Mouse (Mus musculus) embryonic facial prominence, embryonic 11.5 days (tissue): ENCODE measurements around the gene Dlgap1. TPM values are rescaled to one million over a fixed set of nuclear protein-coding genes. Genes with fewer than 3 reads are reported as not detected.

Experiments used
- ATAC-seq: fragments of 200-750 bp; cut with Nextera tagmentation; replicated peaks from 2 replicates; pipeline ENCODE4 v1.8.0; 2017; ENCODE audit warnings: low read depth; ENCODE audit not compliant: insufficient number of reproducible peaks, low FRiP score, low TSS enrichment
- DNase-seq: peaks from one replicate; pipeline ENCODE4 v3.0.0-alpha.2; 2015; ENCODE audit warnings: low spot score
- H3K27ac ChIP-seq: fragments of 300-500 bp; sonication (generic); replicated peaks from 2 replicates; pipeline ENCODE4 v1.5.1; 2014; ENCODE audit warnings: mild to moderate bottlenecking, low read depth, low read length, control low read depth
- H3K27me3 ChIP-seq: fragments of 300-500 bp; sonication (generic); 2 replicates; pipeline ENCODE4 v1.6.1; 2014; ENCODE audit warnings: mild to moderate bottlenecking, low read length, moderate library complexity, mixed read lengths; ENCODE audit not compliant: control insufficient read depth, insufficient read depth
- H3K36me3 ChIP-seq: fragments of 300-500 bp; sonication (generic); replicated peaks from 2 replicates; pipeline ENCODE4 v1.6.1; 2014; ENCODE audit warnings: low read depth, mild to moderate bottlenecking, low read length, moderate library complexity, mixed read lengths; ENCODE audit not compliant: control insufficient read depth, insufficient read depth
- H3K4me1 ChIP-seq: fragments of 300-500 bp; sonication (generic); 2 replicates; pipeline ENCODE4 v1.6.1; 2014; ENCODE audit warnings: low read length, mixed read lengths; ENCODE audit not compliant: control insufficient read depth, insufficient read depth
- H3K4me2 ChIP-seq: fragments of 300-500 bp; sonication (generic); 2 replicates; pipeline ENCODE4 v1.6.1; 2014; ENCODE audit warnings: low read depth, mild to moderate bottlenecking, control low read depth, low read length, moderate library complexity
- H3K4me3 ChIP-seq: fragments of 300-500 bp; sonication (generic); 2 replicates; pipeline ENCODE4 v1.5.1; 2014; ENCODE audit warnings: low read depth, low read length, control low read depth
- H3K9ac ChIP-seq: fragments of 300-500 bp; sonication (generic); replicated peaks from 2 replicates; pipeline ENCODE4 v1.6.1; 2014; ENCODE audit warnings: mild to moderate bottlenecking, control low read depth, low read length
- H3K9me3 ChIP-seq: fragments of 300-500 bp; sonication (generic); replicated peaks from 2 replicates; pipeline ENCODE4 v1.6.1; 2016; ENCODE audit warnings: mild to moderate bottlenecking, low read length, inconsistent platforms, mixed read lengths; ENCODE audit not compliant: control insufficient read depth
- WGBS: fragments of 180-500 bp; shearing (Covaris S2); extraction: QIAGEN DNeasy Blood & Tissue Kit; methylation state at CpG from one replicate; pipeline ENCODE4 v1.1.7; 2014; 5-methylcytosine and 5-hydroxymethylcytosine counted together
- polyA plus RNA-seq: library from polyadenylated mRNA; unstranded; fragments of >200 nt; fragmentation: Nextera tagmentation; extraction: Ambion mirVana; gene quantifications from 2 replicates; pipeline ENCODE4 v1.2.1, GENCODE M21; 2014

Gene Dlgap1
- polyA plus RNA-seq, 1 experiment from 2014 or later = 2.4 TPM

- 82% methylated on average over 5 of the region's 5 CpGs for WGBS
- no peaks in the 10 kb centered on the region for H3K36me3 ChIP-seq
- H3K27ac ChIP-seq = no peak overlapping the region
- no peak for ATAC-seq
- H3K4me2 ChIP-seq = no peak overlapping the region
- no peak for DNase-seq
- H3K9ac ChIP-seq = no peak overlapping the region
- H3K4me1 ChIP-seq = no peaks in the 10 kb centered on the region
- H3K9me3 ChIP-seq = no peaks in the 10 kb centered on the region
- no peak overlapping the region for H3K4me3 ChIP-seq
- H3K27me3 ChIP-seq = no peaks in the 10 kb centered on the region
Observed at GRCm38 (mm10) chr17:70728719-70729281, 759.9 kb downstream of the Dlgap1 start.

- H3K27ac ChIP-seq = no peak overlapping the region
- 90% methylated on average over 3 of the region's 3 CpGs for WGBS
Observed at GRCm38 (mm10) chr17:70734728-70735127, 765.9 kb downstream of the Dlgap1 start.

GRCm38 (mm10) chr17:70735396-70735795 is 766.5 kb downstream of the Dlgap1 start:
- Histone ChIP-seq H3K27me3 (no peaks in the 10 kb centered on the region), H3K27ac (no peak overlapping the region), H3K9ac (no peak overlapping the region), H3K36me3 (no peaks in the 10 kb centered on the region), H3K9me3 (no peaks in the 10 kb centered on the region), H3K4me1 (no peaks in the 10 kb centered on the region; the same call in 1 of the 2 replicates), H3K4me3 (no peak overlapping the region), H3K4me2 (no peak overlapping the region)
- no peak for ATAC-seq
- DNase-seq = no peak
- 81% methylated on average over 3 of the region's 3 CpGs for WGBS

More at GRCm38 (mm10) chr17:70734728-70735127, 765.9 kb downstream of the Dlgap1 start:
- no peaks in the 10 kb centered on the region; the same call in 1 of the 2 replicates for H3K4me1 ChIP-seq
- H3K4me3 ChIP-seq = no peak overlapping the region
- H3K4me2 ChIP-seq = no peak overlapping the region
- ATAC-seq (no peak), DNase-seq (no peak)
- H3K36me3 ChIP-seq = no peaks in the 10 kb centered on the region
- H3K27me3 ChIP-seq = no peaks in the 10 kb centered on the region
- no peaks in the 10 kb centered on the region for H3K9me3 ChIP-seq
- no peak overlapping the region for H3K9ac ChIP-seq

- peak overlapping the region; percentile 41; the same call in 1 of the 2 replicates for H3K27ac ChIP-seq
- no peaks in the 10 kb centered on the region for H3K9me3 ChIP-seq
- H3K27me3 ChIP-seq = no peaks in the 10 kb centered on the region
- no peaks in the 10 kb centered on the region; the same call in 1 of the 2 replicates for H3K4me1 ChIP-seq
- WGBS = 7% methylated on average over 6 of the region's 6 CpGs
- ATAC-seq (peak; percentile 67; the same call in 1 of the 2 replicates), DNase-seq (peak; percentile 82)
- H3K4me3 ChIP-seq = no peak overlapping the region
- peak overlapping the region; percentile 41 for H3K4me2 ChIP-seq
- H3K36me3 ChIP-seq = no peaks in the 10 kb centered on the region
- H3K9ac ChIP-seq = no peak overlapping the region; the same call in 1 of the 2 replicates
Observed at GRCm38 (mm10) chr17:70737424-70737823, 768.6 kb downstream of the Dlgap1 start.

DNA sequence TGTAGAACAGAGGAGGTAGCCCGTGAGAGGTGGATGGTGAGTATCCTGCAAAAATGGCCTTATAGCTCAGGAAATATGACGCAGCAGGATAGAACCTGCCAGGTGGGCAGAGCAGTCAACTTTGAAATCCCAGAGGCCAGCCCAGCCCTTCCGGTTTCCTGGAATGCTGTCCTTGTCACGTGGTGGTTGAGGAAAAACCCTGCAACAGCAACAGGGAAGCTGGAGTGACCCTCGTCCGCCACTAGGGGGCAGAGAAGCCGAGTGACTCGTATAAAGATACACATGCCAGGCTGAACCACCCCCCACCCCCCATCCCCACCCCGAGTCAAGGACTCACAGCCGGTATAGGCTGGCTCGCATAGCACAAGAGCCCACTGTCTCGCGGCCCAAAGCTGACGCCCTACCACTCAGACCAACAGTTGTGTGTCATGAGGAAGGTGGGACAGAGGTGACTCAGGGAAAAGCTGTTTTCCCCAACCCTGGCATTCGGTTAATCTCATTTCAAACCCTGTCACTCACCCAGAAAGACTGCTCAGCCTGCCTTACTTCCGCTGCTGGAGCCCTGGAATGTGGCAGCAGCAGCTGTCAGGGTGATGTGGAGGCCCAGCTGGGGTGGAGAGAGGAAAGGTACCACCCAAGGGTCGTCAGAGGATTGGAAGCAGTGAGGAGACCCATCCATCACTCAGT is 769.4 kb downstream of the Dlgap1 start:
- ATAC-seq = peak; percentile 90
- 2% methylated on average over 17 of the region's 17 CpGs for WGBS

DNA sequence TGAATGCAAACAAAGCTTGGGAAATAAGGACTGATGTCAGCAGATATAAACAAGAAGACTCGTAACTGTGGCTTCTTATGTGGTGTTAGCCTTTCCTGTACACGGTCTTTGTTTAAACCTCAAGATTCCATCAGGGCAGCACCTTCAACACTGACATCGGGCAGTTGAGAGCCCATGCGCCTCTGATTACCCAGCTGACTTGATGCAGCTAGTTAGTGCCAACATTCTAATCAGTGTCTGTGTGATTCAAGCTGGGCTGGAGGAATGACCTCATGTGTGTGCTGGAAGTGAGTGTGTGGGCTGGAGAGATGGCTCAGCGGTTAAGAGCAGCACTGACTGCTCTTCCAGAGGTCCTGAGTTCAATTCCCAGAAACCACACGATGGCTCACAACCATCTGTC is 770.5 kb downstream of the Dlgap1 start:
- 86% methylated on average over 6 of the region's 6 CpGs for WGBS

More for the DNA sequence above, 769.4 kb downstream of the Dlgap1 start:
- H3K27ac ChIP-seq = peak overlapping the region; percentile 41
- no peaks in the 10 kb centered on the region for H3K27me3 ChIP-seq
- H3K4me3 ChIP-seq = no peak overlapping the region
- H3K4me2 ChIP-seq = peak overlapping the region; percentile 41
- DNase-seq = peak; percentile 95
- peak overlapping the region; percentile 32 for H3K9ac ChIP-seq
- H3K9me3 ChIP-seq = no peaks in the 10 kb centered on the region
- no peaks in the 10 kb centered on the region; the same call in 1 of the 2 replicates for H3K4me1 ChIP-seq
- no peaks in the 10 kb centered on the region for H3K36me3 ChIP-seq

DNA sequence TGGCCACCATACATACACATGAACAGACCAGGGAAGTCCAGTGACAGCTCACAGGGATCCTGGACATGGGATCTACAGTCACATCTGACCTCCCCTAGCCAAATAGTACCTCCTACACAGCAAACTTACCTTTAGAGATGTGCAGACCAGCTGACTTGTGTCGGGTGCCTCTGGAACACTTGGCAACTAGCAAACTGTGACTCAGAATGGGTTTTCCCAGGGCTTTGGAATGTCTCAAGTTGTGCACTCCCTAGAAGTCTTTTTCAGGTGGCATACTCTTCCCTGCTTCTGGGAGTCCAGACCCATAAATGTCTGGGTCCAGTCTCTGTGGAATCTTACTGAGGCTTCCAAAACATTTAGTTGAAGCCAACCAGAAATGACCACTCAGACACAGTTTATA is 772.8 kb downstream of the Dlgap1 start:
- Histone ChIP-seq H3K27ac (no peak overlapping the region), H3K9ac (no peak overlapping the region), H3K4me1 (no peaks in the 10 kb centered on the region; the same call in 1 of the 2 replicates), H3K36me3 (no peaks in the 10 kb centered on the region), H3K9me3 (no peaks in the 10 kb centered on the region), H3K4me3 (no peak overlapping the region), H3K27me3 (no peaks in the 10 kb centered on the region), H3K4me2 (no peak overlapping the region)
- WGBS = 94% methylated on average over 1 of the region's 1 CpGs
- ATAC-seq (no peak), DNase-seq (no peak)

More for the DNA sequence above, 770.5 kb downstream of the Dlgap1 start:
- H3K4me3 ChIP-seq = no peak overlapping the region
- H3K27ac ChIP-seq = no peak overlapping the region
- no peaks in the 10 kb centered on the region for H3K9me3 ChIP-seq
- H3K27me3 ChIP-seq = no peaks in the 10 kb centered on the region
- no peak overlapping the region for H3K4me2 ChIP-seq
- no peak overlapping the region for H3K9ac ChIP-seq
- no peak for DNase-seq
- no peaks in the 10 kb centered on the region for H3K36me3 ChIP-seq
- no peak for ATAC-seq
- no peaks in the 10 kb centered on the region; the same call in 1 of the 2 replicates for H3K4me1 ChIP-seq

GRCm38 (mm10) chr17:70744570-70745153 is 775.8 kb downstream of the Dlgap1 start:
- 89% methylated on average over 5 of the region's 5 CpGs for WGBS
- Histone ChIP-seq H3K9ac (no peak overlapping the region), H3K4me2 (no peak overlapping the region), H3K27me3 (no peaks in the 10 kb centered on the region), H3K27ac (no peak overlapping the region), H3K9me3 (no peaks in the 10 kb centered on the region), H3K36me3 (no peaks in the 10 kb centered on the region), H3K4me3 (no peak overlapping the region), H3K4me1 (no peaks in the 10 kb centered on the region; the same call in 1 of the 2 replicates)
- DNase-seq = no peak
- no peak for ATAC-seq
